Mouse (Mus musculus) heart, postnatal 0 days (tissue): ENCODE results near the gene Churc1.

Experiments used
- CTCF ChIP-seq: IDR thresholded peaks from 2 replicates; pipeline ENCODE4 v1.5.1; 2016; ENCODE audit warnings: antibody characterized with exemption, control low read depth, low read depth
- EP300 ChIP-seq: IDR thresholded peaks from 2 replicates; pipeline ENCODE4 v1.6.1; 2016; ENCODE audit warnings: antibody characterized with exemption, low read depth

GRCm38 (mm10) chr12:76796938-76797539 lies 31.7 kb downstream of the Churc1 start:
- TF ChIP-seq CTCF (no peak), EP300 (no peak)
